Mouse (Mus musculus) intestine, postnatal 0 days (tissue): ENCODE measurements around the gene Slc8b1. TPM values are rescaled to one million over a fixed set of nuclear protein-coding genes. Genes with fewer than 3 reads are reported as not detected.

Source experiments
- ATAC-seq: fragments of 200-750 bp; cut with Nextera tagmentation; 2 replicates; pipeline ENCODE4 v1.8.0; 2017; ENCODE audit warnings: mild to moderate bottlenecking, moderate TSS enrichment, moderate library complexity
- H3K27ac ChIP-seq: fragments of 300-500 bp; sonication (generic); 2 replicates; pipeline ENCODE4 v1.5.1; 2014; ENCODE audit warnings: mild to moderate bottlenecking, low read depth, low read length, moderate library complexity
- H3K27me3 ChIP-seq: fragments of 300-500 bp; sonication (generic); replicated peaks from 2 replicates; pipeline ENCODE4 v1.6.1; 2014; ENCODE audit warnings: low read length, mixed read lengths; ENCODE audit not compliant: control insufficient read depth, insufficient read depth
- H3K36me3 ChIP-seq: fragments of 300-500 bp; sonication (generic); 2 replicates; pipeline ENCODE4 v1.6.1; 2014; ENCODE audit warnings: mild to moderate bottlenecking, moderate library complexity; ENCODE audit not compliant: control insufficient read depth, insufficient read depth
- H3K4me1 ChIP-seq: fragments of 300-500 bp; sonication (generic); replicated peaks from 2 replicates; pipeline ENCODE4 v1.6.1; 2014; ENCODE audit warnings: antibody characterized with exemption, low read length, mixed read lengths; ENCODE audit not compliant: control insufficient read depth, insufficient read depth
- H3K4me2 ChIP-seq: fragments of 300-500 bp; sonication (generic); replicated peaks from 2 replicates; pipeline ENCODE4 v1.6.1; 2014; ENCODE audit warnings: low read depth, mild to moderate bottlenecking, moderate library complexity
- H3K4me3 ChIP-seq: fragments of 300-500 bp; sonication (generic); 2 replicates; pipeline ENCODE4 v1.5.1; 2014; ENCODE audit warnings: low read depth, low read length
- H3K9ac ChIP-seq: fragments of 300-500 bp; sonication (generic); 2 replicates; pipeline ENCODE4 v1.6.1; 2014; ENCODE audit warnings: mild to moderate bottlenecking, low read depth, low read length
- H3K9me3 ChIP-seq: fragments of 300-500 bp; sonication (generic); 2 replicates; pipeline ENCODE4 v1.6.1; 2016; ENCODE audit warnings: mixed run types; ENCODE audit not compliant: control insufficient read depth
- CTCF ChIP-seq: sonication (generic); IDR thresholded peaks from 2 replicates; pipeline ENCODE4 v1.5.1; 2016; ENCODE audit warnings: low read depth, mild to moderate bottlenecking, control low read depth, antibody characterized with exemption, moderate library complexity
- WGBS: fragments of 180-500 bp; shearing (Covaris S2); extraction: QIAGEN DNeasy Blood & Tissue Kit; methylation state at CpG from one replicate; pipeline ENCODE4 v1.1.7; 2014; 5-methylcytosine and 5-hydroxymethylcytosine counted together
- polyA plus RNA-seq: library from polyadenylated mRNA; unstranded; fragments of >200 nt; fragmentation: Nextera tagmentation; extraction: Ambion mirVana; gene quantifications from 2 replicates; pipeline ENCODE4 v1.2.1, GENCODE M21; 2015

The Slc8b1 gene
- polyA plus RNA-seq, 1 experiment from 2014 or later, result 4.4 TPM

DNA sequence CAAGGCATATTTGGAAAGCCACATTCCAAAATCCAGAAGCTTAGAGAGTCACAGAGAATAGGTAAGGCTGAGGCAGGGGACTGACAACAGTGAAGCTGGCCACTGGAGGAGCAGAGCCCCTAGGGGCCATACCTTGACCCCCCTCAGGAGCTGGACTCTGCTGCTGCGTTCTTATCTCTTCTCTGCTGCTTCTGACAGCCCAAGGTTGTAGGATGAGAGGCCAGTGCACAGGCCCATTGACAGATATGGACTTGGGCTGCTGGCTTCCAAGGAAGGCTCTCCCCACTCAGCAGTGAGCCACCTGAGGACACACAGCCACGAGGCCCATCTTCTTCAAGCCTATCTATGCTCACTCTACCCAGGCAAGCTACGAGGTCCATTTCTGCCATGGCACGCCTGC lies 58.0 kb downstream of the Slc8b1 start:
- Histone ChIP-seq H3K4me3 (no peak overlapping the region), H3K4me2 (no peak overlapping the region), H3K9me3 (no peaks in the 10 kb centered on the region), H3K36me3 (peaks cover 13% of the 10 kb centered on the region), H3K27ac (peak overlapping the region; percentile 46; the same call in 1 of the 2 replicates), H3K9ac (no peak overlapping the region), H3K27me3 (no peaks in the 10 kb centered on the region), H3K4me1 (peaks cover 18% of the 10 kb centered on the region)
- no peak for TF ChIP-seq CTCF
- no peak for ATAC-seq
- 73% methylated on average over 4 of the region's 4 CpGs for WGBS

DNA sequence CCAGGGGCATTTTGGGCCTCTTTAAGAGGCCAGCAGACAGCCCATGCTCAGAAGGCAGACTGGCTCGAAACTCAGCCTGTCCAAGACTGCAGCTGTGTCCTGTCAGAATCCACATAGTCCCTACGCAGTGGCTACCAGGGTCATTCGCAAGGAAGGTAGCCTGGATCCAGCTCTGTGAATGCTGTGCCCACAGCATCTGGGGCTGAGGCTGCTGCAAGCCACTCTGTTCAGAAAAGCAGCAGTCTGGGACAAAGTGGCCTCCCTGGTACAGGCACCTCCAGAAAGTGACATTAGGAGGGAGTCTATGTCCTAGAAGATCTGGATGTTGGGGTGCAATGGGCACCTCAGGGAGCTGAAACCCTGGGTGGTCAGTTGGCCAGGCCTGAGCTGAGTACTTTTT lies 58.8 kb downstream of the Slc8b1 start:
- ATAC-seq, result no peak
- TF ChIP-seq CTCF, result no peak
- peaks cover 14% of the 10 kb centered on the region for H3K36me3 ChIP-seq
- H3K9ac ChIP-seq, result no peak overlapping the region
- no peaks in the 10 kb centered on the region for H3K9me3 ChIP-seq
- H3K4me1 ChIP-seq, result peaks cover 18% of the 10 kb centered on the region
- no peak overlapping the region for H3K4me2 ChIP-seq
- no peaks in the 10 kb centered on the region for H3K27me3 ChIP-seq
- H3K27ac ChIP-seq, result no peak overlapping the region
- 88% methylated on average over 3 of the region's 3 CpGs for WGBS
- no peak overlapping the region for H3K4me3 ChIP-seq

GRCm38 (mm10) chr5:120570289-120570897 lies 59.4 kb downstream of the Slc8b1 start:
- Histone ChIP-seq H3K9me3 (no peaks in the 10 kb centered on the region), H3K27me3 (no peaks in the 10 kb centered on the region), H3K4me3 (no peak overlapping the region), H3K27ac (peak overlapping the region; percentile 29; the same call in 1 of the 2 replicates), H3K36me3 (peaks cover 18% of the 10 kb centered on the region), H3K9ac (no peak overlapping the region), H3K4me1 (peaks cover 17% of the 10 kb centered on the region), H3K4me2 (no peak overlapping the region)
- 66% methylated on average over 11 of the region's 11 CpGs for WGBS
- peak; percentile 32; the same call in 1 of the 2 replicates for ATAC-seq
- no peak for TF ChIP-seq CTCF

DNA sequence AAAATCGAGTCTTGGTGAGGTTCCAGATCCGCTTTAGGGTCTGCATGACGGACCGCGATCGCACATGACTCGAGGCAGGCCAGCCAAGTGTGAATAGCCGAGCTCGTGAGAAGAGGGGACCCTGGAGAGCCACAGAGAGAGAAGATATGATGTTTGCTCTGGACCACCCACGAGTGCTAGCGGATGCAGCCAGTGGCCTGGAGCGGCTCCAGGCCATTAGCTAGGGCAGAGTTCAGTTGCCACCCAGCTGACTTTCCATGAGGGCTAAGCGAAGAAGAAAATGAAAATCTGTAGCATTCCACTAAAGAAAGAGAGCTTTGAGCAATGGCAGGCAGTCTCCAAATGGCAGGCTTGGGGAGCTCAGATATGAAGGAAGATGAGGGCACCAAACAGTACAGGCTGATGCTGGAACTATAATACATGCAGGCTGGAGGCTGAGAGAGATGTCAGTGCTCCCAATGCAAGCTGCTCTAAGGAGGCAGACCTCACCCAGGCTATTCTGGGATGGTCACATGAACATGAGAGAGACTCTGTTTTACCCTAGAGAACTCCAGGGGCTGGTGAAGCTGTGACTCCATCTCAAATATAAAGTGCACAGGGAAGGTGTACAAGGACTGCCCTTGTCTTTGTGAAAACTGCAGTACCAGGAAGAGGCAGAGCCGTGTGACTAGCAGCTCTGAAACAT lies 60.2 kb downstream of the Slc8b1 start:
- Histone ChIP-seq H3K4me3 (no peak overlapping the region), H3K27me3 (no peaks in the 10 kb centered on the region), H3K9me3 (no peaks in the 10 kb centered on the region), H3K9ac (no peak overlapping the region), H3K27ac (peak overlapping the region; percentile 29), H3K4me2 (no peak overlapping the region), H3K4me1 (peaks cover 13% of the 10 kb centered on the region), H3K36me3 (peaks cover 18% of the 10 kb centered on the region)
- no peak for TF ChIP-seq CTCF
- 57% methylated on average over 14 of the region's 14 CpGs for WGBS
- no peak for ATAC-seq

DNA sequence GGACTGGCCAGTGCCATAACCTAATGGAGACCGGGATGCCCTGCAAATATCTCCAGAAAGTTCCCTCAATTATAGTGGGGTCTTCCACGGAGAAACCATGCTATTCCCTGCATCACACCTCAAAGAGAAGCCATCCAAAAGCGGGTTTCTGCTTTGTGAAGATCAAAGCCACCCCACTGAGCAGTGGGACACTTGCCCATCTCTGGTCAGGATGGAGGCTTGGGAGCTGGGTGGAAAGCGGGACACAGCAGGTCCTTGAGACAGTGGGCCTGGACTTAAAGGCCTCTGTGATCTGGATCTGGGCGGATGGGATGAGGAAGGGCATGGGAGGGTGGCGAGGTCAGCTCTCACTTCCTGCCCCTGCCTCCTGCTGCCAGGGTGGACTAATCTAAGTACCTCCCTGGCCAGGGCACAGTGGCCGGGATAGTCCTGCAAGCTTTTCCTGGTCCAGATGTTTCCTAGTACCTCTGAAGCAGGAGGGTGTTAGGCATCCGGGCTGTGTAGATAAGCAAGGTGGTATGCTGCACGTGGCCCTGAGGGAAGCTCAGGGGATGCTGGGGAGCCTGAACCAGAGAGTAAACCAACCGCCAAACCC lies 63.6 kb downstream of the Slc8b1 start:
- WGBS, result 77% methylated on average over 10 of the region's 10 CpGs
- no peak overlapping the region for H3K27ac ChIP-seq
- H3K9me3 ChIP-seq, result no peaks in the 10 kb centered on the region
- no peaks in the 10 kb centered on the region for H3K27me3 ChIP-seq
- ATAC-seq, result no peak
- no peak overlapping the region for H3K4me2 ChIP-seq
- H3K36me3 ChIP-seq, result peaks cover 18% of the 10 kb centered on the region
- TF ChIP-seq CTCF, result no peak
- H3K9ac ChIP-seq, result no peak overlapping the region
- H3K4me1 ChIP-seq, result peaks cover 3% of the 10 kb centered on the region; the same call in 1 of the 2 replicates
- H3K4me3 ChIP-seq, result no peak overlapping the region

GRCm38 (mm10) chr5:120576781-120577301 lies 65.9 kb downstream of the Slc8b1 start:
- no peak for ATAC-seq
- no peak overlapping the region for H3K9ac ChIP-seq
- no peak overlapping the region for H3K4me3 ChIP-seq
- peaks cover 3% of the 10 kb centered on the region; the same call in 1 of the 2 replicates for H3K4me1 ChIP-seq
- WGBS, result 54% methylated on average over 11 of the region's 11 CpGs
- no peaks in the 10 kb centered on the region for H3K27me3 ChIP-seq
- TF ChIP-seq CTCF, result no peak
- H3K27ac ChIP-seq, result no peak overlapping the region
- no peaks in the 10 kb centered on the region for H3K9me3 ChIP-seq
- no peak overlapping the region for H3K4me2 ChIP-seq
- peaks cover 27% of the 10 kb centered on the region for H3K36me3 ChIP-seq
